Mouse (Mus musculus) C2C12 (cell line): Measurements from ENCODE around the gene Slit1.

Experiments used
- CTCF ChIP-seq: IDR thresholded peaks from one replicate; pipeline ENCODE4 v1.5.1; 2011; ENCODE audit not compliant: control insufficient read depth, insufficient read depth, insufficient read length
- MAX ChIP-seq: IDR thresholded peaks from one replicate; pipeline ENCODE4 v1.6.1; 2011; ENCODE audit warnings: mild to moderate bottlenecking, control low read depth
- MYOD1 ChIP-seq: IDR thresholded peaks from one replicate; pipeline ENCODE4 v1.6.1; 2011; ENCODE audit warnings: low read depth; ENCODE audit not compliant: control insufficient read depth, insufficient read length
- MYOG ChIP-seq: IDR thresholded peaks from one replicate; pipeline ENCODE4 v1.6.1; 2011; ENCODE audit not compliant: control insufficient read depth, insufficient read length; ENCODE audit errors: extremely low read depth

GRCm38 (mm10) chr19:41716233-41717218, 26.9 kb downstream of the Slit1 start:
- no peak for TF ChIP-seq CTCF
- TF ChIP-seq MYOG: no peak
- TF ChIP-seq MYOD1: no peak
- TF ChIP-seq MAX: no peak
